Mouse (Mus musculus): ENCODE measurements around the gene Tlcd1.
"Not testable (repeated sequence)": the region's sequence is repeated elsewhere in the genome, so short reads cannot be mapped to it uniquely, and the experiment has no call there.

Tlcd1 gene

GRCm38 (mm10) chr11:78177903-78178858, 1.7 kb downstream of the Tlcd1 start:
- DNase-seq = peak; percentile 97

GRCm38 (mm10) chr11:78178859-78179437, 2.4 kb downstream of the Tlcd1 start:
- peak; percentile 88 to 89 for DNase-seq

- DNase-seq = no peak
Observed at GRCm38 (mm10) chr11:78179438-78179999, 3.0 kb downstream of the Tlcd1 start.

DNA sequence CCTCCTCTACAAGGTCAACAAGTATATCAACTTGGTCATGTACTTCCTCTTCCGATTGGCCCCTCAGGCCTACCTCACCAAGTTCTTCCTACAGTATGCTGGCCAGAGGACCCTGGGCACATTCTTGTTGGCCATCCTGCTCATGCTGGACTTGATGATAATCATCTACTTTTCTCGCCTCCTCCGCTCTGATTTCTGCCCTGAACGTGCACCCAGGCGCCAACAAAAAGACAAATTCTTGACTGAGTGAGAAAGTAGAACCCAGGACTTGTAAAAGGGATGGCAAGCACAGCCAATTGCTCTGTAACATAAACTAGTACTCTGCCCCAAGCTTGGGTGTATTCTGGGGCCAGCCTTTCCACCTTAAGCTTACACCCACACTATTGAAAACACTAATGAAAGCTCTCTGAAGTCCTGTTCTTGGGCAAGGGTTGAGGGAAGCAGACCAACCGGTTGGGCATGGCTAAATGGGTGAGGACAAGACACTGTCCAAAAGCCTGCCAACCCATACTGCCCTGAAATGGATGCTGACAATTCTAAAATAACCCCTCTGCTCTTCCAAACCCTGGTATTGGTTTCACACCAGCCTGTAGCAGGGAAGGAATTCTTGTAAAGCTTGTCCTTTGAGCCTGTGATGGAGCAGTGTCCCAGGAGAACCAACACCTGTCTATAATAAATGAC, 3.7 kb downstream of the Tlcd1 start:
- DNase-seq = no peak

DNA sequence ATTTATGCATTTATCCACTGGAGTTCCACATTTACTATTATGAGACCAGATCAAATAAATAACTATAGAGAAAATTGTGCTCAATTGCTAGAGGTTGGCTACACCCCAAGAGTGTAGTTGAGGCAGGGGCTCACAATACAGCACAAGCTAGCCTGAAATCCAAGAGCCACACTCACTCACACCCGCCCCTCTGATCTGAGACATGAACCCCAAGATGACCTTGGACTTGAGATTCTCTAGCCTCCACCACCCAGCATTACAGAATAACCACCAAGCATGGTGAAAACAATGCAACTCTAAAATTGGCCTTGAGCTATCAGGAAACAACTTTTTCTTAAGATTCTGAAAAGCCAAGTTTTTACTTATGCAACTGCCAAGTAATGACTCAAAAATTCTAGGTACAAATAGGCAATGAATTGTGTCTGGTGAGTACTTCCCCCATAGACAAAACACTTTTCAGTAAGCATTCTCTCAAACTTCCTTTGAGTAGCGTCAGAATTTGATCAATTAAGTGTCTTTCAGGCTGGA, 5.4 kb downstream of the Tlcd1 start:
- no peak for DNase-seq

DNA sequence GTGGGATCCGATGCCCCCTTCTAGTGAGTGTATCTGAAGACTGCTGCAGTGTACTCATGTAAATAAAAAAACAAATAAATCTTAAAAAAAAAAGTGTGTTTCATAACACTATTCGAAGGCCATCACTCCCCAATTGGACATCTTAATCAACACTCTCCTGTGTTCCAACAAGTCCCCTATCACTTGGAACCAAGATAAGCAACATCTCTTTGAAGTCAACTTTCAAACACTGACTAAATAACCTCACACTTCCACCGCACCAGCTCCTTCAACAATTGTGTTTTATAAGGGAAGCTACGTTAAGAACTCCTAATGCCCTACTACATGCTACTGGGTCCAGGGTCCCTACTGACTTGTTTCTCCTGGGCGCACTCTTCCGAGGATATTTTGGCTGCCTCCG, 5.9 kb downstream of the Tlcd1 start:
- no peak for DNase-seq

DNA sequence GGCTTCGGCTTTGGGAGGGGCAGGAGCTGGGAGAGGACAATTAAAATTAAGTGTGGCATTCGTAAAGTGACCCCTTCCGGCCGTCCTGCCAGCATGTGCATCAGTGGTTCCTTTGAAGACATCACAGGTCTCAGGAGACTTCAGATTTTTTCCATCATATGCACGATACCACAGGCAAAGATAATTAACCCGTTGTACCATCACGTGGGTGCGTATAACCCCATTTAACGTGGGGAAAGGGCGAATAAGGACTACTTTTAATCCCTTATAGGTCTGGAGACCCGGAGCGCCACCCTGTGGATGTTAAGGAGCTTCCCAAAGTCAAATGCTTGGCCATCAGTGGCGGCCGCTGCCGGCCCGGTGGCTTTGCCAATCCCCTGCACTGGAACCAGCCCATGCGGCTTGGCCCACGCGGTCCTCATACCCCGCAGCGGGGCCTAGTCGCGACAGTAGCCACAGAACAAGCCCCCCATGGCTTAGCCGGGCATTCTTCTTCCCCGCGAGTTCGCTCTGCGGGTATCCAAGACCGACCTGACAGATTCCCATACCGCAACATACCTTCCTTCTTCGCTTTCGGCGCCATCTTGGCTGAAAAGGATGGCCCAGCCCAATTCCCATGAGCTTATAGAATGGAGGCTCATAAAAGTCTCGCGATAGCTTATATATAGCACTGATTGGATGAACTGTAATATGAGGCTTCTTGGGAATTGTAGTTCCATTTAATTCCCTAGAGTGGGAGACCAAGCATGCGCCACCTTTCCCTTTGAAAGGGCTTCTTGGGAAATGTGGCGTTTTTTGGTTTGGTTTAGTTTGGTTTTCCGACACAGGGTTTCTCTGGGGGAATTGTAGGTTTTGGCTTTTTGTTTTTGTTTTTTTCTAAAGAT, 6.7 kb downstream of the Tlcd1 start, which contains the start of gene Rpl23a:
Gene Rpl23a (minus strand): TSS at position 624 of the 884 bp plus-strand sequence.
- peak; percentile 89 to 90 for DNase-seq

GRCm38 (mm10) chr11:78183884-78184514, 7.5 kb downstream of the Tlcd1 start:
- DNase-seq = peak in 1 of 2 experiments; percentile 22

GRCm38 (mm10) chr11:78184702-78185101, 8.2 kb downstream of the Tlcd1 start:
- DNase-seq = not testable (repeated sequence)

DNA sequence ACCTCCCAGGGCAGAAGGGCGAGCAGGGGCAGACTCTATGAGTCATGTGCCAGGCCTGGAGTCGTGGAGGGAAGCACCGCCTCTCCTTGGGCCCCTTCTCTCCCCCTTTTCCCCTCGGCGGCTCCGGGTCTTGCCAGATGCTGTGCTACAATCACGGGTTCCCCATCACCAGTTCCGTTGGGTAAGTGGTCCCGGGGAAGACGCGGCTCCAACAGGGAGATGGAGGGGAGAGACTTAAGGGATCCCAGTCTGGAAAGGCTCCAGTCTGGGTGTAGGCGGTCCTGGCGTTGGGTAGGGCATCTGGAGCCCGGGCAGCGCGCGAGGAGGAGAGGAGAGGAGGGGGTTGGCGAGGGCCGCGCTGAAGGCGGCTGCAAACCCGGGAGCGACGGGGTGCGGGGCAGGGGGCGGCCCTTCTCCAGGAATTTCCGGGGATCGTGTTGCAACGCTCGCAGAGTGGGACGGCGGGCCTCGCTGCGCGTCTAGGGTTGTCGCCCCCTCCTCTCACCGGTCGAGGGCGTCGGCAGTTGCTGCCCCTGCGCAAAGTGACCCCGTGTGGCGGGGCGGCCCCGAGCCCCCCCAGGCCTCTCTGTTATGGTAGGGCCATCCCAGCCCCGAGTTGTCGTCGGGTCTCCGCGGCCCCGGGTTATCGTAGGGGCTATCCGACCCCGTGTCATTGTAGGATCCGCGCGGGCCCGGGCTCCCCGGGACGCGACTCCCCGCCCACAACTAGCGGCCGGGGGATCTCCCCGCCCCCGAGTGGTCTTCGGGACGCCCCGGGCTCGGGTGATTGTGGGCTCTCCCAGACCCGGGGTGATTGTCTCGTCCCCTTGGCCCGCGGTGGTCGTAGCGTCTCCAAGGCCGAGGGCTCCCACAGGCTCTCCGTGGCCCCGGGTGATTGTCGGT, 12.1 kb downstream of the Tlcd1 start, which contains the start of gene Rab34:
Gene Rab34 (plus strand): TSS at position 100 of the 903 bp plus-strand sequence.
- DNase-seq = peak; percentile 81 to 88

GRCm38 (mm10) chr11:78189234-78190040, 12.9 kb downstream of the Tlcd1 start:
- peak; percentile 78 to 85 for DNase-seq

DNA sequence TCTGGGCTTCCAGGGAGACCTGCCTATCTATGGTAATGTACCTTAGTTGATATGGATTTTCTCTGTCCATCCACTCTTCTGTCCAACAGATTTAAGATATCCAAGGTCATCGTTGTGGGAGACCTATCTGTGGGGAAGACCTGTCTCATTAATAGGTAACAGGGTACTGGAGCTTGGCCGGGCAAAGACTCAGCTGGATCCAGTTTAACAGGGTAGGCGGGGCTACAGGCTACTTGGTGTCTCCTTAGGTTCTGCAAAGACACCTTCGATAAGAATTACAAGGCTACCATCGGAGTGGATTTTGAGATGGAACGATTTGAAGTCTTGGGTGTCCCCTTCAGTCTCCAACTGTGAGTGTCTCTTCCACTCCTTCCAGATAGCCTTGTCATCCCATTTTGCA, 13.5 kb downstream of the Tlcd1 start:
- DNase-seq = no peak

DNA sequence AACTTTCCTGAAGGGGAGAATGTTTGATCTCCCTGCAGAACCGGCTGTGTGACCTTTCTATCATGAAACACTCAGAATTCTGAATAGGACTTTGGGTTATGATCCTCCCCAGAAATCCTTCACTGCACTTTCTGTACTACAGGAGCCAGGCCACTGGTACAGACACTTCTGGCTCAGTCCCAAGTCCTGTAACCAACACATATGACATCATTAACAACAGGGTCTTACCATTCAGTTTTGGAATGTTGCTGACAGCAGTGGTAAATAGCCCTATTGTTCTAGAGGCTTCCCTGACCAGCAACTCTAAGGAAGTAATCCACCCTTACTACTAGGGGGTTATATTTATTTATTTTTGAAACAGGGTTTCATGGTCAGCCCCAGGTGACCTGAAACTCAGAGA, 16.6 kb downstream of the Tlcd1 start, which contains the start of gene Proca1:
Gene Proca1 (plus strand): TSS at position 280 of the 400 bp plus-strand sequence.
- no peak for DNase-seq

- peak; percentile 70 to 71 for DNase-seq
Observed at GRCm38 (mm10) chr11:78194411-78195100, 18.0 kb downstream of the Tlcd1 start.

DNA sequence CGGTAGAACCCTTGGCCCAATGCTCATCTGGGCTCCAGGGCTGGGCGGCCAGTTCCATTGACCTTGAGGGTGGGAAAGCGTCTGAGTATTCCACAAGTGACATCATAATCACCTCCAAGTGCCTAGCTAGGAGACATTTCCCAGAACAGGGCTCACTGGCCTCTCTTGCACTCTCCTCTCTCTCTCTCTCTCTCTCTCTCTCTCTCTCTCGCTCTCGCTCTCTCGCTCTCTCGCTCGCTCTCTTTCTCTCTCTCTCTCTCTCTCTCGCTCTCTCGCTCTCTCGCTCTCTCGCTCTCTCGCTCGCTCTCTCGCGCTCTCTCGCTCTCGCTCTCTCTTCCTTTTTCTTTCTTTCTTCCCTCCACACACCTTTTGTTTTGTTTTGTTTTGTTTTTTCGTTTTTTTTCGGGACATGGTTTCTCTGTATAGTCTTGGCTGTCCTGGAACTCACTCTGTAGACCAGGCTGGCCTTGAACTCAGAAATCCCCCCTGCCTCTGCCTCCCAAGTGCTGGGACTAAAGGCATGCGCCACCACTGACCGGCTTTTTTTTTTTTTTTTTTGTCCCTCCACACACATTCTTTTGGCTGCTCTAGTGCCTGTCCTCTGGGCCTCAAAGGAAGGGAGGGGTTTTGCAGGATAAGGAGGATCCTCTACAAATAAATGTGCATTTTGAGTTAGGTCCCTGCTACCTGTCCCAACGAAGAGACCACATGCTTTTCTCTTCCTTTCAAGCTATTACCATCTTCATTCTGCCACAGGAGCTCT, 18.8 kb downstream of the Tlcd1 start:
- no peak for DNase-seq

- DNase-seq = no peak
Observed at GRCm38 (mm10) chr11:78202372-78202771, 25.9 kb downstream of the Tlcd1 start.

- peak in 1 of 2 experiments; percentile 21 for DNase-seq
Observed at GRCm38 (mm10) chr11:78204287-78204686, 27.8 kb downstream of the Tlcd1 start.
